Mouse (Mus musculus) layer of hippocampus, adult 11-12 months (tissue): ENCODE measurements around the gene AC141477.1.
A peak's percentile ranks its signal among the peaks of the same experiment; 100 is the strongest.

Source experiments
- DNase-seq: peaks from one replicate; pipeline ENCODE4 v3.0.0; 2022; ENCODE audit warnings: low spot score

Gene AC141477.1

GRCm38 (mm10) chr10:76440281-76440680 is at the start of gene AC141477.1:
AC141477.1 (minus strand) TSS chr10:76440444.
- no peak for DNase-seq

GRCm38 (mm10) chr10:76489205-76489604 is 49.0 kb upstream of the AC141477.1 start:
- no peak for DNase-seq

GRCm38 (mm10) chr10:76488265-76488664 is 48.0 kb upstream of the AC141477.1 start:
- no peak for DNase-seq

- no peak for DNase-seq
Observed at GRCm38 (mm10) chr10:76486302-76486701, 46.1 kb upstream of the AC141477.1 start.

- no peak for DNase-seq
Observed at GRCm38 (mm10) chr10:76481480-76481879, 41.2 kb upstream of the AC141477.1 start.

- no peak for DNase-seq
Observed at GRCm38 (mm10) chr10:76480851-76481250, 40.6 kb upstream of the AC141477.1 start.

GRCm38 (mm10) chr10:76473759-76474158 is 33.5 kb upstream of the AC141477.1 start:
- DNase-seq, result no peak

GRCm38 (mm10) chr10:76468203-76469162 is 28.2 kb upstream of the AC141477.1 start, which contains the start of the genes Mcm3ap and Ybey:
Mcm3ap (plus strand) TSS chr10:76468927.
Ybey (minus strand) TSS chr10:76469114.
- peak; percentile 89 for DNase-seq

GRCm38 (mm10) chr10:76462721-76463120 is 22.5 kb upstream of the AC141477.1 start:
- DNase-seq, result no peak

- DNase-seq, result no peak
Observed at GRCm38 (mm10) chr10:76462312-76462711, 22.1 kb upstream of the AC141477.1 start.

- no peak for DNase-seq
Observed at GRCm38 (mm10) chr10:76461255-76461654, 21.0 kb upstream of the AC141477.1 start.

GRCm38 (mm10) chr10:76455289-76455688 is 15.0 kb upstream of the AC141477.1 start:
- peak; percentile 55 for DNase-seq

- DNase-seq, result no peak
Observed at GRCm38 (mm10) chr10:76448851-76449250, 8.6 kb upstream of the AC141477.1 start, which contains the start of gene 2610028H24Rik. 2610028H24Rik (plus strand) TSS chr10:76449081.

- DNase-seq, result no peak
Observed at GRCm38 (mm10) chr10:76447406-76448229, 7.4 kb upstream of the AC141477.1 start.

GRCm38 (mm10) chr10:76445996-76446681 is 5.9 kb upstream of the AC141477.1 start:
- no peak for DNase-seq

- DNase-seq, result peak; percentile 97
Observed at GRCm38 (mm10) chr10:76442178-76443088, 2.2 kb upstream of the AC141477.1 start, which contains the start of gene Pcnt. Pcnt (minus strand) TSS chr10:76442786.

GRCm38 (mm10) chr10:76439107-76439890 is 945 bp downstream of the AC141477.1 start:
- no peak for DNase-seq

- DNase-seq, result no peak
Observed at GRCm38 (mm10) chr10:76433925-76434324, 6.3 kb downstream of the AC141477.1 start.

GRCm38 (mm10) chr10:76425674-76426073 is 14.6 kb downstream of the AC141477.1 start:
- DNase-seq, result no peak

- DNase-seq, result peak; percentile 35
Observed at GRCm38 (mm10) chr10:76416811-76417210, 23.4 kb downstream of the AC141477.1 start.
